Mouse (Mus musculus): ENCODE results near the gene Myog. TPM values are rescaled to one million over a fixed set of nuclear protein-coding genes. Genes with fewer than 3 reads are reported as not detected.
A peak's percentile ranks its signal among the peaks of the same experiment; 100 is the strongest.
"Not testable (repeated sequence)": the region's sequence is repeated elsewhere in the genome, so short reads cannot be mapped to it uniquely, and the experiment has no call there.

Myog gene
- polyA plus RNA-seq (2015; fragmentation: Nextera tagmentation; extraction: Ambion mirVana), result 0.32 TPM in 2 replicates

DNA sequence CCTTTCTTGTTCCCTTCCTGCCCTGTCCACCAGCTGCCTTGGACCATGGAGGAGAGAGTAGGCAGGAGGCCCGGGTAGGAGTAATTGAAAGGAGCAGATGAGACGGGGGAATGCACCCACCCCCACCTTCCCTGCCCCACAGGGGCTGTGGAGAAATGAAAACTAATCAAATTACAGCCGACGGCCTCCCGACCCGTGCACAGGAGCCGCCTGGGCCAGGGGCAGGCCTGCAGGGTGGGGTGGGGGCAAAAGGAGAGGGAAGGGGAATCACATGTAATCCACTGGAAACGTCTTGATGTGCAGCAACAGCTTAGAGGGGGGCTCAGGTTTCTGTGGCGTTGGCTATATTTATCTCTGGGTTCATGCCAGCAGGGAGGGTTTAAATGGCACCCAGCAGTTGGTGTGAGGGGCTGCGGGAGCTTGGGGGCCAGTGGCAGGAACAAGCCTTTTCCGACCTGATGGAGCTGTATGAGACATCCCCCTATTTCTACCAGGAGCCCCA lies at the start of gene Myog:
TSS of gene Myog (plus strand) at position 392 of the 502 bp plus-strand sequence.
- no peaks in the 10 kb centered on the region for H3K27me3 ChIP-seq (replicated peaks; ENCODE audit: control insufficient read depth, insufficient read depth, low read length)
- no peaks in the 10 kb centered on the region for H3K9me3 ChIP-seq (ENCODE audit: control insufficient read depth, low read length)
- no peak within 1 kb of the TSS for H3K9ac ChIP-seq (ENCODE audit: low read depth, low read length)

DNA sequence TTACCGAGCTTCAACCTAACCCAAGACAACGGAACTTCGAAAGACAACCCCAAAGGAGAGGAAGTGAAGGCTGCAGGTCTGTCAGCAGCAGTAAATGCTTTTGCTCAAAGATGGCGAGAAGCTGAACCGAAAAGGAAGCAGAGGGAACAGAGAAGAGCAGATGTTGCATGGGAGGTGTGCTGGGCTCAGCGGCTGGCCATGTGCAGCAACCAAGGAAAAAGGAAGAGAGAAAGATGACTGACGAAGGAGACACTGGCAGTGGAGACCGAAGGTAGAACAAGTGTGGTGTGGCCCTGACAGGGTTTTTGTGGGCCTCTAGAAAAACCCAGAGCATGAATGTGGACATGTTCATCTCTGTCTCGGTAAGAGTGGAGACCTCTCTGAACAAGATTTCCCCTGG lies 49.1 kb upstream of the Myog start:
- H3K4me1 ChIP-seq (ENCODE audit: control insufficient read depth, insufficient read depth, low read length), result peaks cover 20% of the 10 kb centered on the region

More for the DNA sequence above, at the start of gene Myog:
- peaks cover 22% of the 10 kb centered on the region; the same call in 1 of the 2 replicates for H3K4me1 ChIP-seq (ENCODE audit: control insufficient read depth, insufficient read depth, low read length)
- H3K36me3 ChIP-seq (ENCODE audit: control insufficient read depth, insufficient read depth, low read length), result no peaks in the 10 kb centered on the region
- no peak for ATAC-seq
- H3K27ac ChIP-seq (ENCODE audit: low read length), result no peak within 1 kb of the TSS
- no peak within 1 kb of the TSS for H3K4me3 ChIP-seq (ENCODE audit: low read length)
- no peak within 1 kb of the TSS for H3K4me2 ChIP-seq (ENCODE audit: low read depth, low read length)
- 57% methylated on average over 11 of the region's 11 CpGs for WGBS

DNA sequence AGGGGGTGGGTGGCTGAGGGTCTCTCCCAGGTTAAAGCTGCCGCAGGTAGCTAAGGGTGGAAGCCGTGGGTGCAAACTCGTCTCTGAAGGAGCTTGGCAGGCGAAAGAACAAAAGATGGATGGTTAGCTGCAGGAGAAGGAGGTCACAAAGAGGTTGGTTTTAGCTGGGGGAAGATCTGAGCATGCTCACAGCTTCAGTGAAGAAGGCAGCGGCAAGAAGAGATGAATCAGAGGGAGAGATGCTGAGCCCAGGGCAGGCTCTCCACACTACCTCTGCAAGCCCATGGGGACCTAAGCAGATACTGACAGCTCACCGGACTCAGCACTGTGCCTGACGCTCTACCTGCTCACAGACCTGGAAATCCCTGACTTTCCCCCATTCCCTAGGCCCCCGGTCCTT lies 48.5 kb upstream of the Myog start:
- H3K9ac ChIP-seq (ENCODE audit: low read depth, low read length), result no peak overlapping the region
- H3K27me3 ChIP-seq (replicated peaks; ENCODE audit: control insufficient read depth, insufficient read depth, low read length), result 0 out of 2 replicates have a peak, but pooled peaks cover 3% of the 10 kb centered on the region
- H3K27ac ChIP-seq (ENCODE audit: low read length), result no peak overlapping the region
- peaks cover 20% of the 10 kb centered on the region for H3K4me1 ChIP-seq (ENCODE audit: control insufficient read depth, insufficient read depth, low read length)
- WGBS, result 61% methylated on average over 8 of the region's 8 CpGs
- H3K4me2 ChIP-seq (ENCODE audit: low read depth, low read length), result no peak overlapping the region
- no peak for ATAC-seq
- H3K9me3 ChIP-seq (ENCODE audit: control insufficient read depth, low read length), result no peaks in the 10 kb centered on the region
- H3K36me3 ChIP-seq (ENCODE audit: control insufficient read depth, insufficient read depth, low read length), result no peaks in the 10 kb centered on the region
- H3K4me3 ChIP-seq (ENCODE audit: low read length), result no peak overlapping the region

More for the DNA sequence above, 49.1 kb upstream of the Myog start:
- H3K9me3 ChIP-seq (ENCODE audit: control insufficient read depth, low read length), result no peaks in the 10 kb centered on the region
- ATAC-seq, result no peak
- no peak overlapping the region for H3K4me3 ChIP-seq (ENCODE audit: low read length)
- H3K4me2 ChIP-seq (ENCODE audit: low read depth, low read length), result no peak overlapping the region
- 78% methylated on average over 9 of the region's 9 CpGs for WGBS
- H3K9ac ChIP-seq (ENCODE audit: low read depth, low read length), result no peak overlapping the region
- no peaks in the 10 kb centered on the region for H3K36me3 ChIP-seq (ENCODE audit: control insufficient read depth, insufficient read depth, low read length)
- peaks cover 4% of the 10 kb centered on the region; the same call in 1 of the 2 replicates for H3K27me3 ChIP-seq (replicated peaks; ENCODE audit: control insufficient read depth, insufficient read depth, low read length)
- H3K27ac ChIP-seq (ENCODE audit: low read length), result no peak overlapping the region

DNA sequence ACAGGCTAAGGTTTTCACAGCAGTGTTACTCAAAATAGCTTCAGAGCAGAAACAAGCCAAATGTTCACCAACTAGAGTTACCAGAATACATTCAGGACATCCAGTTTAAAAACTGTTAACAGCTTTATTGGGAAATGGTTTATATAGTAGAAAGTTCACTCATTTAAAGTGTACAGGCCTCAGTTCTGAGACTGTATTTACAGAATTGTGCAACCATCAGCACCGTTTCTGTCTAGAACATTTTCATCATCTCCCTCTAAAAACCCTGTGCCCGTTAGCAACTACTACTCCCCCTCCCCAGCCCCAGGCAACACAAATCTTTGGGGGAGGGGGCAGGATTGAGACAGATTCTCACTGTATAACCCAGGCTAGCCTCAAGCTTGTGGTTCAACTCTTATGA lies 47.5 kb upstream of the Myog start:
- no peaks in the 10 kb centered on the region for H3K36me3 ChIP-seq (ENCODE audit: control insufficient read depth, insufficient read depth, low read length)
- no peak overlapping the region for H3K9ac ChIP-seq (ENCODE audit: low read depth, low read length)
- no peak for ATAC-seq
- 70% methylated on average over 2 of the region's 2 CpGs for WGBS
- no peaks in the 10 kb centered on the region for H3K27me3 ChIP-seq (replicated peaks; ENCODE audit: control insufficient read depth, insufficient read depth, low read length)
- no peaks in the 10 kb centered on the region for H3K9me3 ChIP-seq (ENCODE audit: control insufficient read depth, low read length)
- H3K4me3 ChIP-seq (ENCODE audit: low read length), result no peak overlapping the region
- H3K27ac ChIP-seq (ENCODE audit: low read length), result no peak overlapping the region
- no peak overlapping the region for H3K4me2 ChIP-seq (ENCODE audit: low read depth, low read length)
- H3K4me1 ChIP-seq (ENCODE audit: control insufficient read depth, insufficient read depth, low read length), result peaks cover 16% of the 10 kb centered on the region

DNA sequence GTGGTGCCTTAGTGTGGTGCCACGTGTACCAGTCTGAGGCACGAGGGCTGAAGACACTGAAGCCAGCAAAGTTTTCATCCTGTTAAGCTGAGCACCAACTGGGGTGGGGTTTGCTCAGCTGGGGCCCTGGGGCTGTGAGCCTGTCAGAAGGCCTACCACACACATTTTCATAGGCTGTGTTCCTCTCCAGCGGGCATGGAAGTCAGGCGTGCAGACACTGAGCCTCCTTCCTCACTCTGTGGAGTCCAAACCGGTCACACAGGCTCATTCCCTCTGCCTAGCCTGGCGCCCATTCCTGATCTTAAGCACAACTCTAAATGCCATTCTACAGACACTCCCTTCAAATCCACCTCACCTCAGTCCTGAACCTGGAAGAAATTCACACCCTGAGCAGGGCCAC lies 46.3 kb upstream of the Myog start:
- H3K4me3 ChIP-seq (ENCODE audit: low read length), result no peak overlapping the region
- peak; percentile 15; the same call in 1 of the 2 replicates for ATAC-seq
- WGBS, result 73% methylated on average over 6 of the region's 6 CpGs
- no peak overlapping the region for H3K27ac ChIP-seq (ENCODE audit: low read length)
- peaks cover 12% of the 10 kb centered on the region for H3K4me1 ChIP-seq (ENCODE audit: control insufficient read depth, insufficient read depth, low read length)
- H3K9me3 ChIP-seq (ENCODE audit: control insufficient read depth, low read length), result no peaks in the 10 kb centered on the region
- no peak overlapping the region for H3K4me2 ChIP-seq (ENCODE audit: low read depth, low read length)
- H3K27me3 ChIP-seq (replicated peaks; ENCODE audit: control insufficient read depth, insufficient read depth, low read length), result no peaks in the 10 kb centered on the region
- H3K9ac ChIP-seq (ENCODE audit: low read depth, low read length), result peak overlapping the region; percentile 20
- H3K36me3 ChIP-seq (ENCODE audit: control insufficient read depth, insufficient read depth, low read length), result no peaks in the 10 kb centered on the region

DNA sequence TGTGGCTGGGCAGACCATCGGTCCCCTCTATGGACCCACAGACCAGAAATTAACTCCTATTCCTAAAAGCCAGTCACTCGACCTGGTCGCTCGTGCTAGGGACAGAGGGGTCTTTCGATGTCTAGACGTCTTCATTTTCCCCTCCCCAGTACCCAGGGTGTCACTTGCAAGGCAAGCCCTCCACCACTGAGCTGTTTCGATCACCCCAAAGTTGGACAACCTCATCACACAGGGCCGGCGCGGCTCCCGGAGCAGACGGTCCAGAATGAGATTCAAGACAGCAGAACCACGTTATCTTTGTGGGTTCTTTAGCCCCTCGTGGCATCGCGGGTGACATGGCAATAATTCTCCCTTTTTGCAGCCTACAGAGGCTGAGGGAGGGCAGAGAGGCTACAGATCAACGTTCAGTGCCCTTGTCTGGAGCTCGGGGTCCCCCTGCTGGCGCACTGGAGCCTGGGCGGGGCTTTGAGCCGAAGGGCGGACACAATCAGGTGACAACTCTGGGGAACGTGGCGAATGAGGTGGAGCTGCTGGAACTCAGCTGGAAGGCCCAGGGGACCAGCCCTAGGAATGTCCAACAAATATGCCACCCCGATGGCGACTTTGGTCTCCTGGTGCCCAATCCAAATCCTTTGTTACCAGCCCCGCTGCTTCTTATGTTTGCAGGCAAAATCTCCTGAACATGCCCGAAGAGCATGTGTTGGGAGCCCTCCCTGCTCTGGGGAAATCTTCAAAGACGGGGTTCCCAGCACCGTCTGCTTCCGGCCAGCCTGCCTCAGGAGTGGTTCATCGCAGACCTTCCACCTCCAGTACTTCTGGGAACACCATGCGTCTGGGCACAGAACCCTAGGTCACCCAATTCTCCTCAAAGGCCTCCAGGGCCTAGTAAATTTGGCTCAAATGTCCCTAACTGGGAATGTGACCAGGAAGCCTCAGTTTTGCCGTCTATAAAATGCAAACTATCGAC lies 45.6 kb upstream of the Myog start:
- no peaks in the 10 kb centered on the region for H3K27me3 ChIP-seq (replicated peaks; ENCODE audit: control insufficient read depth, insufficient read depth, low read length)
- peak overlapping the region; percentile 46 for H3K4me2 ChIP-seq (ENCODE audit: low read depth, low read length)
- ATAC-seq, result peak; percentile 88
- 23% methylated on average over 35 of the region's 35 CpGs for WGBS
- no peaks in the 10 kb centered on the region for H3K9me3 ChIP-seq (ENCODE audit: control insufficient read depth, low read length)
- peak overlapping the region; percentile 42 for H3K9ac ChIP-seq (ENCODE audit: low read depth, low read length)
- H3K4me3 ChIP-seq (ENCODE audit: low read length), result 0 out of 2 replicates have a peak overlapping the region, but pooled peaks have one; percentile 15
- H3K36me3 ChIP-seq (ENCODE audit: control insufficient read depth, insufficient read depth, low read length), result no peaks in the 10 kb centered on the region
- no peak overlapping the region for H3K27ac ChIP-seq (ENCODE audit: low read length)
- peaks cover 12% of the 10 kb centered on the region for H3K4me1 ChIP-seq (ENCODE audit: control insufficient read depth, insufficient read depth, low read length)

DNA sequence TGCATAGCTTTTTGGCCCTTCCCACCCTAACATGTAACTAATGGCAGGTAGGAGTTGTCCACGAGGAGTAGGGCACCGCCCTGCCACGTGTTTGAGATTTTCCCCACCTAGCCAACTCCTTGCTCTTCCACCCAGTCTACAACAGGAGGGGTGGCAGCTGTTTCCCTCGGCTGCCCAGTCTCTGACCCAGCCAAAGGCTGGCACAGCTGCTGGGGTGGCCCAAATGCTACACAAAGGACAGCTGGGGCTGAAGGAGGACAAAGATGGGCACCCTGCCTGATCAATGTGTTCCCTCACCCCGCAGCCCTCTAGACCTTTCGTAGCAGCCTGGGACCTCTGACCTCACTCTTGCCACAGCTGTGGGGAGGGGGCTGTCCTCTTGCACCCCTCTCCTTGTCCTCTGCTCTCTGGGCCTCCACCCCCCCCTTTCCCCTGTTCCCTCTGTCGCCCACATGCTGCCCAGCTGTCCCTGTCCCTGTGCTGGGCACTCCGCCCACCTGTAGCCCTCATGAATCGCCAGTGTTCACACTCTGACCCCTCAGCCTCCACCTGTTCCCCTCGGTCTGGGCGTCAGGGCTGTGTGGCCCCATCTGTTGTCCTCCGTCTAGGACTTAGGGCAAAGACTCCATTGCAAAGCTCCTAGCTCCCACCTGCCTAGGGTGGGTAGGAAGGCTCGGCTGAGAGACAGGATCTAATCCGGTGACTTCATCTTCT lies 44.6 kb upstream of the Myog start:
- Histone ChIP-seq H3K27me3 (replicated peaks; ENCODE audit: control insufficient read depth, insufficient read depth, low read length) (no peaks in the 10 kb centered on the region), H3K36me3 (ENCODE audit: control insufficient read depth, insufficient read depth, low read length) (no peaks in the 10 kb centered on the region), H3K4me2 (ENCODE audit: low read depth, low read length) (no peak overlapping the region), H3K9me3 (ENCODE audit: control insufficient read depth, low read length) (no peaks in the 10 kb centered on the region), H3K4me3 (ENCODE audit: low read length) (no peak overlapping the region), H3K4me1 (ENCODE audit: control insufficient read depth, insufficient read depth, low read length) (peaks cover 12% of the 10 kb centered on the region), H3K27ac (ENCODE audit: low read length) (no peak overlapping the region), H3K9ac (ENCODE audit: low read depth, low read length) (no peak overlapping the region; the same call in 1 of the 2 replicates)
- 72% methylated on average over 14 of the region's 14 CpGs for WGBS
- peak; percentile 29; the same call in 1 of the 2 replicates for ATAC-seq

DNA sequence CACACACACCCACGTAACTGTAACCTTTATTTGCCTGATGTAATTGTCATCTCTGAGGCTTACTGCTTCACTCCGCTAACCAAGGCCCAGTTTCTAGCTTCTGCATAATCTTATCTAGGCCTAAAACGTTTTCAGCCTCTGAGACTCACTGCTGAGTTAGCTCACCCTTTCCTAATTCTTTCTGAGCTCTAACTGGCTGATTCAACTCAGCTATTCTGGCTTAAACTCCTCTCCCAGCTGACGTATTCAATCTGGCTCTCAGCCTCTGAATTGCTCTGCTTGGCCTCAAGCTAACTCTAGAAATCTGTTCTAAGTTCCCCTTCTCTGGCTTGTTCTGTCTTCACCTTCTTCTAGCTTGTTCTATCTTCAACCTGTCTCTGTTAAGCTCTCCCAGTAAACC lies 43.2 kb upstream of the Myog start:
- no peak overlapping the region for H3K27ac ChIP-seq (ENCODE audit: low read length)
- H3K4me2 ChIP-seq (ENCODE audit: low read depth, low read length), result no peak overlapping the region
- no peak overlapping the region for H3K9ac ChIP-seq (ENCODE audit: low read depth, low read length)

DNA sequence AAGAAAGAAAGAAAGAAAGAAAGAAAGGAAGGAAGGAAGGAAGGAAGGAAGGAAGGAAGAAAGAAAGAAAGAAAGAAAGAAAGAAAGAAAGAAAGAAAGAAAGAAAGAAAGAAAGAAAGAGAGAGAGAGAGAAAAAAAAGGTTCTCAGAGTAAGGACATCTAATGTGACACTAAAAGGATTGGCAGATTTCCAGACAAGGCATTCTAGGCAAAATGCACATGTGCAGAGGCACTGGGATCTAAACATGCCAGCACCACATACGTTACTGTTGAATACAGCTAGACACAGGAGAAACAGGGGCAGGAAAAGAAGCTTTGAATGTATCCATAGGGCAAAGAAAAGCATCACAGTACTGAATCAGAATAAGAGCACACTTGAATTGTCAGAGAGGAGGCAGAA lies 40.1 kb upstream of the Myog start:
- ATAC-seq; H3K9ac ChIP-seq (ENCODE audit: low read depth, low read length); H3K4me1 ChIP-seq (ENCODE audit: control insufficient read depth, insufficient read depth, low read length); H3K27ac ChIP-seq (ENCODE audit: low read length); H3K36me3 ChIP-seq (ENCODE audit: control insufficient read depth, insufficient read depth, low read length); H3K27me3 ChIP-seq (replicated peaks; ENCODE audit: control insufficient read depth, insufficient read depth, low read length); H3K4me3 ChIP-seq (ENCODE audit: low read length); H3K9me3 ChIP-seq (ENCODE audit: control insufficient read depth, low read length); H3K4me2 ChIP-seq (ENCODE audit: low read depth, low read length): not testable (repeated sequence)
- WGBS, result 60% methylated on average over 1 of the region's 1 CpGs

More for the DNA sequence above, 43.2 kb upstream of the Myog start:
- no peaks in the 10 kb centered on the region for H3K9me3 ChIP-seq (ENCODE audit: control insufficient read depth, low read length)
- no peaks in the 10 kb centered on the region for H3K36me3 ChIP-seq (ENCODE audit: control insufficient read depth, insufficient read depth, low read length)
- no peaks in the 10 kb centered on the region for H3K27me3 ChIP-seq (replicated peaks; ENCODE audit: control insufficient read depth, insufficient read depth, low read length)
- peaks cover 8% of the 10 kb centered on the region for H3K4me1 ChIP-seq (ENCODE audit: control insufficient read depth, insufficient read depth, low read length)
- no peak for ATAC-seq
- 59% methylated on average over 4 of the region's 4 CpGs for WGBS
- H3K4me3 ChIP-seq (ENCODE audit: low read length), result no peak overlapping the region

Data from intestine, embryonic 16.5 days (tissue).